Mouse (Mus musculus): ENCODE data around the gene Il27ra.

- TF ChIP-seq POLR2A (IDR thresholded peaks at IDR 0.05; ENCODE audit: insufficient read length, low read depth) (no peak), MAX (IDR thresholded peaks at IDR 0.05; ENCODE audit: low read depth) (no peak), E2F4 (IDR thresholded peaks at IDR 0.05; ENCODE audit: insufficient read depth) (no peak), TCF12 (IDR thresholded peaks at IDR 0.05; ENCODE audit: insufficient read depth, poor library complexity, severe bottlenecking) (no peak), CEBPB (IDR thresholded peaks at IDR 0.05; ENCODE audit: insufficient read depth, poor library complexity, severe bottlenecking) (no peak), USF1 (IDR thresholded peaks at IDR 0.05; ENCODE audit: low read depth) (no peak), MYOD1 (IDR thresholded peaks at IDR 0.05; ENCODE audit: control insufficient read depth in 1 of 3, insufficient read length in 2 of 3, low read depth in 2 of 3) (no peak), POLR2AphosphoS2 (IDR thresholded peaks at IDR 0.05; ENCODE audit: insufficient read length, low read depth) (no peak), MYOG (IDR thresholded peaks at IDR 0.05; ENCODE audit: control insufficient read depth in 1 of 3, insufficient read depth in 1 of 3, insufficient read length in 2 of 3, low read depth in 2 of 3) (peak in 1 of 3 experiments; percentile 27), TCF3 (IDR thresholded peaks at IDR 0.05; ENCODE audit: insufficient read length, low read depth) (no peak), REST (IDR thresholded peaks at IDR 0.05; ENCODE audit: insufficient read depth, insufficient read length) (no peak), SRF (IDR thresholded peaks at IDR 0.05; ENCODE audit: control insufficient read depth, insufficient read length, low read depth) (no peak)
Measured at GRCm38 (mm10) chr8:84024171-84024570, 18.2 kb downstream of the Il27ra start.

Measured in myocyte (in vitro differentiated cells).